Mouse (Mus musculus) neural tube, embryonic 10.5 days (tissue): ENCODE results near the gene Rap1a.

Source experiments
- DNase-seq: peaks from one replicate; pipeline ENCODE4 v3.0.0-alpha.2; 2017; ENCODE audit warnings: low spot score; ENCODE audit errors: extremely low spot score

Rap1a gene

GRCm38 (mm10) chr3:105695476-105696386 lies 105.4 kb downstream of the Rap1a start:
- DNase-seq, result no peak

GRCm38 (mm10) chr3:105693327-105694080 lies 107.6 kb downstream of the Rap1a start:
- DNase-seq, result no peak

- no peak for DNase-seq
Observed at GRCm38 (mm10) chr3:105688536-105688935, 112.6 kb downstream of the Rap1a start.

- DNase-seq, result peak; percentile 98
Observed at GRCm38 (mm10) chr3:105687324-105688060, 113.6 kb downstream of the Rap1a start, which contains the start of gene Ddx20. TSS of gene Ddx20 (minus strand) at chr3:105687574.

GRCm38 (mm10) chr3:105686394-105687323 lies 114.5 kb downstream of the Rap1a start:
- no peak for DNase-seq

- DNase-seq, result no peak
Observed at GRCm38 (mm10) chr3:105680346-105680745, 120.8 kb downstream of the Rap1a start.
